Mouse (Mus musculus) liver, embryonic 14.5 days (tissue): ENCODE measurements around the gene Sema4d. TPM values are rescaled to one million over a fixed set of nuclear protein-coding genes. Genes with fewer than 3 reads are reported as not detected.
A peak's percentile ranks its signal among the peaks of the same experiment; 100 is the strongest.

Experiments used
- ATAC-seq: fragments of 200-750 bp; cut with Nextera tagmentation; 2 replicates; pipeline ENCODE4 v1.8.0; 2017; ENCODE audit warnings: moderate number of reproducible peaks, mild to moderate bottlenecking, moderate library complexity; ENCODE audit not compliant: insufficient read depth
- DNase-seq, 3 experiments: peaks; one replicate each; pipeline ENCODE4 v3.0.0-alpha.2; 2012 to 2013; ENCODE audit warnings: low read depth in 3 of 3, low spot score in 3 of 3
- H3K27ac ChIP-seq: fragments of 300-500 bp; sonication (generic); 2 replicates; pipeline ENCODE4 v1.5.1; 2014; ENCODE audit warnings: moderate library complexity, mild to moderate bottlenecking, control low read depth, inconsistent platforms
- H3K27me3 ChIP-seq: fragments of 300-500 bp; sonication (generic); 2 replicates; pipeline ENCODE4 v1.6.1; 2014; ENCODE audit warnings: mild to moderate bottlenecking, low read length, moderate library complexity; ENCODE audit not compliant: control insufficient read depth, insufficient read depth
- H3K36me3 ChIP-seq: fragments of 300-500 bp; sonication (generic); replicated peaks from 2 replicates; pipeline ENCODE4 v1.6.1; 2014; ENCODE audit warnings: low read depth; ENCODE audit not compliant: control insufficient read depth, insufficient read depth
- H3K4me1 ChIP-seq, 2 experiments: fragments of 200-500 bp in 1 of 2; fragments of 300-500 bp in 1 of 2; sonication (generic) in 1 of 2; replicated peaks; 2 replicates each; pipeline ENCODE4 v1.6.1; 2012 to 2014; ENCODE audit warnings: antibody characterized with exemption in 1 of 2, inconsistent platforms in 1 of 2, low read length in 1 of 2; ENCODE audit not compliant: control insufficient read depth in 2 of 2, insufficient read depth in 2 of 2
- H3K4me2 ChIP-seq: fragments of 300-500 bp; sonication (generic); 2 replicates; pipeline ENCODE4 v1.6.1; 2014; ENCODE audit warnings: low read depth, mild to moderate bottlenecking, control low read depth, moderate library complexity
- H3K4me3 ChIP-seq, 2 experiments: fragments of 200-500 bp in 1 of 2; fragments of 300-500 bp in 1 of 2; sonication (generic) in 1 of 2; 2 replicates each; pipeline ENCODE4 v1.5.1; 2012 to 2014; ENCODE audit warnings: low read depth in 2 of 2, low read length in 2 of 2, mild to moderate bottlenecking in 2 of 2, control low read depth in 1 of 2, inconsistent platforms in 1 of 2, moderate library complexity in 1 of 2; ENCODE audit not compliant: insufficient read depth in 1 of 2
- H3K9ac ChIP-seq: fragments of 300-500 bp; sonication (generic); replicated peaks from 2 replicates; pipeline ENCODE4 v1.6.1; 2014; ENCODE audit warnings: mild to moderate bottlenecking, control low read depth, moderate library complexity
- H3K9me3 ChIP-seq: fragments of 300-500 bp; sonication (generic); 2 replicates; pipeline ENCODE4 v1.6.1; 2016; ENCODE audit warnings: low read length, mixed read lengths; ENCODE audit not compliant: control insufficient read depth
- CTCF ChIP-seq: IDR thresholded peaks from 2 replicates; pipeline ENCODE4 v1.5.1; 2016; ENCODE audit warnings: antibody characterized with exemption, low read depth, control low read depth
- EP300 ChIP-seq: IDR thresholded peaks from 2 replicates; pipeline ENCODE4 v1.6.1; 2016; ENCODE audit warnings: antibody characterized with exemption, low read depth
- WGBS: fragments of 180-500 bp; shearing (Covaris S2); extraction: QIAGEN DNeasy Blood & Tissue Kit; methylation state at CpG from one replicate; pipeline ENCODE4 v1.1.7; 2014; ENCODE audit not compliant: insufficient replicate concordance; 5-methylcytosine and 5-hydroxymethylcytosine counted together
- polyA plus RNA-seq, 2 experiments: library from polyadenylated mRNA; depleted of rRNA in 1 of 2; stranded (reverse) in 1 of 2; unstranded in 1 of 2; fragments of >200 nt; fragmentation: Nextera tagmentation in 1 of 2; extraction: Ambion mirVana in 1 of 2; gene quantifications; 2 replicates each; pipeline versions ENCODE4 v1.2.1 to v1.2.3; 2012 to 2014

The Sema4d gene
- polyA plus RNA-seq, 2 experiments: 4.6 to 4.7 TPM

- Histone ChIP-seq H3K27ac (no peak overlapping the region), H3K9me3 (no peaks in the 10 kb centered on the region), H3K36me3 (no peaks in the 10 kb centered on the region), H3K4me3 (no peak overlapping the region), H3K4me1 (peaks cover 0 to 7% of the 10 kb centered on the region in 2 experiments; a peak in 3 of 4 replicates), H3K4me2 (no peak overlapping the region), H3K9ac (no peak overlapping the region), H3K27me3 (no peaks in the 10 kb centered on the region)
- TF ChIP-seq CTCF (peak; percentile 11; the same call in 1 of the 2 replicates), EP300 (no peak)
- ATAC-seq: no peak
- no peak for DNase-seq
- 84% methylated on average over 14 of the region's 14 CpGs for WGBS
Measured at GRCm38 (mm10) chr13:51770647-51771427, 22.7 kb downstream of the Sema4d start.

GRCm38 (mm10) chr13:51767991-51768761, 25.4 kb downstream of the Sema4d start:
- ATAC-seq (no peak), DNase-seq (no peak)
- Histone ChIP-seq H3K4me1 (peaks cover 0 to 11% of the 10 kb centered on the region in 2 experiments; a peak in 3 of 4 replicates), H3K4me2 (no peak overlapping the region), H3K9ac (no peak overlapping the region), H3K9me3 (no peaks in the 10 kb centered on the region), H3K4me3 (no peak overlapping the region), H3K27ac (no peak overlapping the region), H3K36me3 (no peaks in the 10 kb centered on the region), H3K27me3 (no peaks in the 10 kb centered on the region)
- TF ChIP-seq CTCF (no peak), EP300 (no peak)
- 32% methylated on average over 14 of the region's 14 CpGs for WGBS

- H3K4me2 ChIP-seq: no peak overlapping the region
- 23% methylated on average over 8 of the region's 8 CpGs for WGBS
- TF ChIP-seq EP300 (no peak), CTCF (no peak)
- H3K36me3 ChIP-seq: no peaks in the 10 kb centered on the region
- H3K27me3 ChIP-seq: no peaks in the 10 kb centered on the region
- no peak overlapping the region for H3K4me3 ChIP-seq
- peaks cover 0 to 17% of the 10 kb centered on the region in 2 experiments; a peak in 3 of 4 replicates for H3K4me1 ChIP-seq
- no peaks in the 10 kb centered on the region for H3K9me3 ChIP-seq
- DNase-seq (no peak), ATAC-seq (no peak)
- no peak overlapping the region for H3K27ac ChIP-seq
- H3K9ac ChIP-seq: no peak overlapping the region
Measured at GRCm38 (mm10) chr13:51767513-51767912, 26.0 kb downstream of the Sema4d start.

GRCm38 (mm10) chr13:51766756-51767155, 26.8 kb downstream of the Sema4d start:
- WGBS: 77% methylated on average over 4 of the region's 4 CpGs
- H3K9me3 ChIP-seq: no peaks in the 10 kb centered on the region
- H3K9ac ChIP-seq: no peak overlapping the region
- DNase-seq (no peak), ATAC-seq (no peak)
- peaks cover 0 to 17% of the 10 kb centered on the region in 2 experiments; a peak in 3 of 4 replicates for H3K4me1 ChIP-seq
- H3K4me2 ChIP-seq: no peak overlapping the region
- no peaks in the 10 kb centered on the region for H3K27me3 ChIP-seq
- H3K36me3 ChIP-seq: no peaks in the 10 kb centered on the region
- H3K4me3 ChIP-seq: no peak overlapping the region
- no peak overlapping the region for H3K27ac ChIP-seq
- no peak for TF ChIP-seq CTCF
- TF ChIP-seq EP300: no peak

- Histone ChIP-seq H3K4me2 (no peak overlapping the region), H3K27me3 (no peaks in the 10 kb centered on the region), H3K4me3 (no peak overlapping the region), H3K9ac (no peak overlapping the region), H3K27ac (no peak overlapping the region), H3K36me3 (no peaks in the 10 kb centered on the region), H3K9me3 (no peaks in the 10 kb centered on the region), H3K4me1 (peaks cover 0 to 17% of the 10 kb centered on the region in 2 experiments; a peak in 3 of 4 replicates)
- 54% methylated on average over 5 of the region's 5 CpGs for WGBS
- DNase-seq: no peak
- ATAC-seq: no peak
- no peak for TF ChIP-seq CTCF
- no peak for TF ChIP-seq EP300
Measured at GRCm38 (mm10) chr13:51765369-51765768, 28.2 kb downstream of the Sema4d start.
